13 mouse cellular contexts compared by ENCODE assay signal in genomic region chr4:57129718-57130515, GRCm38 (mm10). TPM values are rescaled to one million over a fixed set of nuclear protein-coding genes. Genes with fewer than 3 reads are reported as not detected.
DNase-seq lines count a peak whose midpoint lies in the region; ATAC-seq lines count a peak whose summit lies in the region.
"Had no signal": no experiment of that assay in that cellular context is flagged by ENCODE, and none has a peak within 500 bp of the region (broad histone marks: within the 10 kb centered on the region; RNA-seq: fewer than 3 reads in every experiment).

No protein-coding gene starts in this region.

- peak; percentile 15 for DNase-seq in lung, postnatal 10 days
- DNase-seq in lung, adult 18-20 months: no peak
- DNase-seq in kidney, adult 18-20 months: peak; percentile 55
- no peak for DNase-seq in liver, embryonic 11.5 days (ENCODE audit: low spot score)
- peak; percentile 84 for DNase-seq in yolk sac, embryonic 10.5 days (ENCODE audit: low spot score)
- no peak for DNase-seq in B cell, adult 2 months
- DNase-seq in layer of hippocampus, adult 9-10 months (ENCODE audit: low spot score): no peak
- DNase-seq: cerebellum, adult 18-20 months; gastrocnemius, postnatal 36 days had no signal

- H3K36me3 ChIP-seq in liver, embryonic 11.5 days (ENCODE audit: control insufficient read depth, insufficient read depth, low read length): no peaks in the 10 kb centered on the region
- H3K36me3 ChIP-seq: embryonic facial prominence, embryonic 10.5 days; forebrain, embryonic 12.5 days had no signal

- 70% methylated on average over 11 of the region's 11 CpGs for WGBS in liver, embryonic 11.5 days

- no peak overlapping the region for H3K4me2 ChIP-seq in liver, embryonic 11.5 days
- H3K4me2 ChIP-seq: forebrain, embryonic 12.5 days had no signal

- no peak overlapping the region for H3K9ac ChIP-seq in liver, embryonic 11.5 days (ENCODE audit: low read depth, low read length)
- H3K9ac ChIP-seq: forebrain, embryonic 12.5 days had no signal

- H3K27me3 ChIP-seq in liver, embryonic 11.5 days (replicated peaks; ENCODE audit: control insufficient read depth, insufficient read depth, low read length): no peaks in the 10 kb centered on the region
- H3K27me3 ChIP-seq: forebrain, embryonic 12.5 days had no signal

- 0 out of 2 replicates have a peak overlapping the region, but pooled peaks have one; percentile 38 for H3K27ac ChIP-seq in liver, embryonic 11.5 days (ENCODE audit: low read depth, low read length)
- H3K27ac ChIP-seq: embryonic facial prominence, embryonic 10.5 days; forebrain, embryonic 12.5 days; kidney, postnatal 0 days had no signal

- H3K9me3 ChIP-seq in liver, embryonic 11.5 days (ENCODE audit: control insufficient read depth, low read length): no peaks in the 10 kb centered on the region
- H3K9me3 ChIP-seq: embryonic facial prominence, embryonic 10.5 days; forebrain, embryonic 12.5 days had no signal

- ATAC-seq in liver, embryonic 11.5 days (replicated peaks; ENCODE audit: low FRiP score): peak; percentile 51
- ATAC-seq: midbrain, embryonic 16.5 days had no signal

- H3K4me1 ChIP-seq in liver, embryonic 11.5 days (replicated peaks; ENCODE audit: control insufficient read depth, insufficient read depth, low read length): no peaks in the 10 kb centered on the region
- H3K4me1 ChIP-seq: forebrain, embryonic 12.5 days had no signal

- H3K4me3 ChIP-seq in liver, embryonic 11.5 days (ENCODE audit: low read depth, low read length): no peak overlapping the region
- H3K4me3 ChIP-seq: embryonic facial prominence, embryonic 10.5 days; forebrain, embryonic 12.5 days had no signal

RNA-seq across cellular contexts. Expression of gene Epb41l4b, which starts 13.3 kb away (rescaled TPM):
- 2.1 and 2.3 TPM in 2 replicates for polyA plus RNA-seq in liver, embryonic 11.5 days (2014; fragmentation: Nextera tagmentation; extraction: Ambion mirVana)

Comparison
In these comparisons a context has a peak if more than half of its experiments do, and no peak if none do; other contexts are left out.
1. DNase-seq: peak in lung, postnatal 10 days (single experiment), kidney, adult 18-20 months (single experiment) and yolk sac, embryonic 10.5 days (single experiment); none in lung, adult 18-20 months (0 of 2), liver, embryonic 11.5 days (single experiment), B cell, adult 2 months (0 of 2) and layer of hippocampus, adult 9-10 months (single experiment).